Mouse (Mus musculus): Measurements from ENCODE around the gene F830045P16Rik. TPM values are rescaled to one million over a fixed set of nuclear protein-coding genes. Genes with fewer than 3 reads are reported as not detected.

The F830045P16Rik gene
- polyA plus RNA-seq (2014; fragmentation: Illumina TruSeq; extraction: RNeasy Lipid Tissue Mini Kit (QIAGEN cat#74804); ENCODE audit: low read depth, low replicate concordance), result not detected

DNA sequence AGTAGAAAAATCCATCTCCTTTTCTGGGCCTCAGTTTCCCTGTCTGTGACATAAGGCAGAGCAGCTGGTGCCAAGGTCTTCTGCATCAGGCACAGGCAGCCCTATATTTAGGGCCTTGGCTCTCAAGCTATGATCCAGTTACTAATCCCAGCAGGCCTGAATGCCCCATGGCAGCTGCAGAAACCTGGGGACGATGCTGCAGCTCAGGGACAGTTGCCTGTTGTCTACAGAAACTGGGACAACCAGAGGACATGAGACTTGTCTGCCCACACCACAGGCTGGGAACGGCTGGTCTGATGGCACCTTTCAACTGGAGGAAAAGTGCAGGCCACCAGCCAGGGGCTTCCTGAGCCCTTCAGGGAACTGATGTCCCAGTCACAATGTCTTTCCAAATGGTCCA lies at the start of gene F830045P16Rik:
Gene F830045P16Rik (minus strand): TSS at position 226 of the 400 bp plus-strand sequence.

Other genes with a start within 250 kb of the F830045P16Rik start
- 0.16 TPM for gene Ckap2l, start 239.4 kb downstream of the F830045P16Rik start, polyA plus RNA-seq (2014; fragmentation: Illumina TruSeq; extraction: RNeasy Lipid Tissue Mini Kit (QIAGEN cat#74804); ENCODE audit: low read depth, low replicate concordance)
- 11.8 TPM for gene Il1a, start 226.6 kb downstream of the F830045P16Rik start, polyA plus RNA-seq (2014; fragmentation: Illumina TruSeq; extraction: RNeasy Lipid Tissue Mini Kit (QIAGEN cat#74804); ENCODE audit: low read depth, low replicate concordance)
- gene Il1b, start 165.5 kb downstream of the F830045P16Rik start, polyA plus RNA-seq (2014; fragmentation: Illumina TruSeq; extraction: RNeasy Lipid Tissue Mini Kit (QIAGEN cat#74804); ENCODE audit: low read depth, low replicate concordance), result 5.8 TPM
- 5.2 TPM for gene Sirpa, start 56.2 kb upstream of the F830045P16Rik start, polyA plus RNA-seq (2014; fragmentation: Illumina TruSeq; extraction: RNeasy Lipid Tissue Mini Kit (QIAGEN cat#74804); ENCODE audit: low read depth, low replicate concordance)
- gene Pdyn, start 163.2 kb upstream of the F830045P16Rik start, polyA plus RNA-seq (2014; fragmentation: Illumina TruSeq; extraction: RNeasy Lipid Tissue Mini Kit (QIAGEN cat#74804); ENCODE audit: low read depth, low replicate concordance), result not detected